Mouse (Mus musculus): Measurements from ENCODE around the gene Capn8. TPM values are rescaled to one million over a fixed set of nuclear protein-coding genes. Genes with fewer than 3 reads are reported as not detected.
"Not testable (repeated sequence)": the region's sequence is repeated elsewhere in the genome, so short reads cannot be mapped to it uniquely, and the experiment has no call there.

The Capn8 gene
- polyA plus RNA-seq, 1 experiment from 2014 or later: not detected

DNA sequence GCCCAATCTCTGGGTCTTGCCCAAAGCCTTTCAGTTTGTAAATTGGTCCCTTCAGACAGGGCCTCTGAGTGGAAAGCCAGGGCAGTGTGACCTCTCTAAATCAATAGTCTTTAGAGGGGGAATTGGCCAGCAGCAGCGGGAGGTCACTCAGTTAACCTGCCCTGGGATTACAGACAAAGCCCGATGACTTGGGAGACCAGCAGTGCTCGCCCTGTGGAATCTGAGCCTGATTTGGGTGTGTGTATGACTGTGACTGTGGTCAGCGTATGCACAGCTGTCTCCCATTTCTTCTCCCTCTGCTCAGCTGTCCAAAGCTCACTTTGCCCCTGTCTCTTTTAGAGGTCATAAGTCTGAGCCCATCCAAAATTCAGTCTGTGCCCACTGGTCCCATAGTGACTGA is 55.7 kb downstream of the Capn8 start:
- Histone ChIP-seq H3K27me3 (replicated peaks) (no peaks in the 10 kb centered on the region), H3K36me3 (no peaks in the 10 kb centered on the region), H3K4me2 (no peak overlapping the region), H3K27ac (replicated peaks) (no peak overlapping the region), H3K9me3 (peaks cover 7% of the 10 kb centered on the region; the same call in 1 of the 2 replicates), H3K4me3 (no peak overlapping the region), H3K4me1 (no peaks in the 10 kb centered on the region), H3K9ac (no peak overlapping the region)
- no peak for ATAC-seq (ENCODE audit: extremely low read depth, insufficient number of reproducible peaks, low FRiP score, low TSS enrichment)
- WGBS: 58% methylated on average over 4 of the region's 4 CpGs

DNA sequence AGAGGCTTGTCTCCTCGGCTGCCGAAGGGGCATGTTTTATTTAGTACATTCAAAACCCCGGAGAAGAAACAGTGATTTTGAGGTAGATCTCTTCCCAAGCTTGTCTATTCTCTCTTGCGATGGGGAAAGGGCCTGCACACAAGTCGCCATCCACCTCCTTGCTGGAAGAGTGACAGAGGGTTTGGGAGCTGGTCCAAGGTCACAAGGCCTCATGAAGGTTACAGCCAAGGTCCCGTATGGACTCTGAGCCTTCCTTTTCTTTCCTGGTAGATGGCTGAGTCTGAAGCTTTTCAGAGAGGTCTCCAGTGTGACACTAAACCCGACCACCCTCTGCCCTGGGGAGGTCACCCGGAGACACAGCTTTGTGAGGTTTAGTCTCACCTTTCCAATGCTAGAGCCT is 56.4 kb downstream of the Capn8 start:
- Histone ChIP-seq H3K36me3 (no peaks in the 10 kb centered on the region), H3K9ac (no peak overlapping the region), H3K4me2 (no peak overlapping the region), H3K4me3 (no peak overlapping the region), H3K4me1 (no peaks in the 10 kb centered on the region), H3K27me3 (replicated peaks) (no peaks in the 10 kb centered on the region), H3K9me3 (peaks cover 7% of the 10 kb centered on the region; the same call in 1 of the 2 replicates), H3K27ac (replicated peaks) (no peak overlapping the region)
- 86% methylated on average over 8 of the region's 8 CpGs for WGBS
- ATAC-seq (ENCODE audit: extremely low read depth, insufficient number of reproducible peaks, low FRiP score, low TSS enrichment): no peak

DNA sequence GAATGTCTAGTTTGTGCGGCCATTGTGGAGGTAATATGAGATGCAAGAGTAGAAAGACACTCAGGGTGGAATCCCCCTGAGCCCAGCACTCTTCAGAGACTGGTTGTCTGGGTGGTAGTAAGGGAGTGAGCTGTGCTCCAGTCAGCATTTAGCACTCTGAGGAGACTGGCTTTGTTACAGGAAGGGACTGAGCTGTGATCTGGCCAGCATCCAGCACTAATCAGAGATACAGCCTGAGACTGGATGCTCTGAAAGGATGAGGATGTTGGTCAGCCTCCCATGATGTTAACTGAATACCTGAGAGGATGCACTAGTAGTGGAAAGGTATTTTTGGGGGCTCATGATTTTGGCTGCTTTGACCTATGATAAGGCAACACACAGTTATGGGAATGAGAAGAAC is 61.4 kb downstream of the Capn8 start:
- WGBS: 67% methylated on average over 1 of the region's 1 CpGs
- no peak overlapping the region for H3K4me3 ChIP-seq
- no peak overlapping the region for H3K9ac ChIP-seq
- no peaks in the 10 kb centered on the region for H3K4me1 ChIP-seq
- no peaks in the 10 kb centered on the region for H3K36me3 ChIP-seq
- no peaks in the 10 kb centered on the region for H3K27me3 ChIP-seq (replicated peaks)
- no peak for ATAC-seq (ENCODE audit: extremely low read depth, insufficient number of reproducible peaks, low FRiP score, low TSS enrichment)
- H3K9me3 ChIP-seq: no peaks in the 10 kb centered on the region
- no peak overlapping the region for H3K27ac ChIP-seq (replicated peaks)
- H3K4me2 ChIP-seq: no peak overlapping the region

DNA sequence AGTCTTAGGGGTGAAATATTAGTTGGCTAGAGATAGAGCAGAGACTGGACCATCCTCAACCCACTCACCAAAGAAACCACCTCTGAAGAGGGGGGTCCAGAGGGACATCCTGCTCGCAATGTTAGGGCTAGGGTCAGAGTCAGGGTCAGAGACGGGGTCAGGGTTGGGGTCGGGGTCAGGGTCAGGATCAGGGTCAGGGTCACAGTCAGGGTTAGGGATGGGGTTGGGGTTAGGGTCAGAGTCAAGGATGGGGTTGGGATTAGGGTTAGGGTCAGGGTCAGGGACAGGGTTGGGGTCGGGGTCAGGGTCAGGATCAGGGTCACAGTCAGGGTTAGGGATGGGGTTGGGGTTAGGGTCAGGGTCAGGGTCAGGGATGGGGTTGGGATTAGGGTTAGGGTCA is 64.4 kb downstream of the Capn8 start:
- Histone ChIP-seq H3K4me1 (peaks cover 7% of the 10 kb centered on the region), H3K9me3 (no peaks in the 10 kb centered on the region), H3K27me3 (replicated peaks) (no peaks in the 10 kb centered on the region), H3K27ac (replicated peaks) (no peak overlapping the region), H3K4me3 (no peak overlapping the region), H3K4me2 (no peak overlapping the region), H3K36me3 (no peaks in the 10 kb centered on the region), H3K9ac (no peak overlapping the region)
- 79% methylated on average over 4 of the region's 4 CpGs for WGBS
- ATAC-seq (ENCODE audit: extremely low read depth, insufficient number of reproducible peaks, low FRiP score, low TSS enrichment): no peak

DNA sequence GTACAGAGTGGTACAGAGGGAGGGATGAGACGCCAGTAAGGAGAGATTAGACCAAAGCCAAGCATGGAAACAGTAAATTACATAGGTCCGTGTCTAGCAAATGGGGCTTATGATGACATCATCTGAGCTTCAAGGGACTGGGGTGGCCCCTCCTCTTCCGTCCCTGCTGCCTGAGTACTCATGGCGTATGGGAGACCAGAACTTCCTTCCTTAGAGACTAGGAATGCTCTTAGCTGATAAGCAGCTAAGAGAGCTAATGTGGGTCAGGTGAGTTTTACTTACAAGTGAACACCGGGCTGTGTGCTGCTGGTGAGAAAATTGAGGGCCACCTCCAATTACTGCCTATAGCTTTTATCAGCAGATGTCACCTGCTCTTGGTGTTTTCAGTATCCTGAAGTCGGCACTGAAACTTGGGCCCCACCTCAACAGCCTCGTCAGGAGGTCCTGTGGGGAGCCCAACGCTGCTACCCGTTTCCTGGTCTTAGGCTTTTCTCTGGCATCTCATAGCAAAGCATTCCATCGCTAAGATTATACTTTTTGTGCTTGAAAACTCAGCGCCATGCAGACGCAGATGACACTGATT is 69.0 kb downstream of the Capn8 start:
- 52% methylated on average over 12 of the region's 12 CpGs for WGBS
- no peaks in the 10 kb centered on the region for H3K36me3 ChIP-seq
- H3K27me3 ChIP-seq (replicated peaks): no peaks in the 10 kb centered on the region
- no peak for ATAC-seq (ENCODE audit: extremely low read depth, insufficient number of reproducible peaks, low FRiP score, low TSS enrichment)
- H3K27ac ChIP-seq (replicated peaks): no peak overlapping the region
- no peaks in the 10 kb centered on the region for H3K9me3 ChIP-seq
- H3K4me3 ChIP-seq: no peak overlapping the region
- H3K9ac ChIP-seq: no peak overlapping the region
- H3K4me2 ChIP-seq: no peak overlapping the region
- peaks cover 7% of the 10 kb centered on the region for H3K4me1 ChIP-seq

DNA sequence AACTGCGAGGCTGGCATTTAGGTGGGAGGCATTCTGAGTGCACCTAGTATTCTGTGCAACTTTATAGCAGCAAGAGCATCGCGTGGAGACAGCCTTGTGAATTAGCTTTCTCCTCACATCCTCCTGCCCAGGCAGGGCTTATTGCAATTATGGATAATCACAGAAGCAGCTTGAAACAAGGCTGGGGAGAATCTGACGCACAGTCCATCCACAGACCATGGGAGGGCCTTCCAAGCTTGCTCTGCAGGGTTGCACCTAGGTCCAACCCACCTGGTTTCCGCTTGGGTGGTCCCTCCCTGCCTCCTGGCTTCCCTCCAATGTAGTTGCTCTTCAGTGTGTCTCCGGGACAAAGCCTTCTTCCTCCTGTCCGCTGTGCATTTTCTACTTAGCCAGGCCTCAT is 74.2 kb downstream of the Capn8 start:
- H3K36me3 ChIP-seq: no peaks in the 10 kb centered on the region
- ATAC-seq (ENCODE audit: extremely low read depth, insufficient number of reproducible peaks, low FRiP score, low TSS enrichment): no peak
- no peak overlapping the region for H3K4me2 ChIP-seq
- no peaks in the 10 kb centered on the region for H3K4me1 ChIP-seq
- no peak overlapping the region for H3K9ac ChIP-seq
- H3K4me3 ChIP-seq: no peak overlapping the region
- no peaks in the 10 kb centered on the region for H3K27me3 ChIP-seq (replicated peaks)
- WGBS: 72% methylated on average over 7 of the region's 7 CpGs
- no peak overlapping the region for H3K27ac ChIP-seq (replicated peaks)
- no peaks in the 10 kb centered on the region for H3K9me3 ChIP-seq

DNA sequence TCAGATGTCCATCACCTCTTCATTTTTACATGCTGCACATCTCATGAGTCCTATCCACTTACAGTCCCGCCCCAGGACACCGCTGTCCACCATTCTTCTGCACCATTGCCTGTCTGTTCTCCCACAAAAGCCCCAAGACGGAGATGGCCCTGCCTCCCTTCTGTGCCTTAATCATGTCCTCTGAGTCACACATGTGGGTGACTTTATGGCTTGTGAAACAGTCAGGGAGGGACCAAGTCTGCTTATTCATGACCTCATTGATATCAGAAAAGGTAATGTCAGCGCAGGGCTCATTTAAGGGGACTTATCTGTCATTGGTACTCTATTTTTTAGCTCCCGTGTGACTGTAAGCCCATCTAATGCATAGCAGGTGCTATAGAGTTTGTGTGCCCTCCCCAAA is 74.6 kb downstream of the Capn8 start:
- Histone ChIP-seq H3K4me3 (no peak overlapping the region), H3K27me3 (replicated peaks) (no peaks in the 10 kb centered on the region), H3K4me2 (no peak overlapping the region), H3K9me3 (no peaks in the 10 kb centered on the region), H3K27ac (replicated peaks) (no peak overlapping the region), H3K9ac (no peak overlapping the region), H3K4me1 (no peaks in the 10 kb centered on the region), H3K36me3 (no peaks in the 10 kb centered on the region)
- no peak for ATAC-seq (ENCODE audit: extremely low read depth, insufficient number of reproducible peaks, low FRiP score, low TSS enrichment)
- WGBS: 78% methylated on average over 5 of the region's 5 CpGs

DNA sequence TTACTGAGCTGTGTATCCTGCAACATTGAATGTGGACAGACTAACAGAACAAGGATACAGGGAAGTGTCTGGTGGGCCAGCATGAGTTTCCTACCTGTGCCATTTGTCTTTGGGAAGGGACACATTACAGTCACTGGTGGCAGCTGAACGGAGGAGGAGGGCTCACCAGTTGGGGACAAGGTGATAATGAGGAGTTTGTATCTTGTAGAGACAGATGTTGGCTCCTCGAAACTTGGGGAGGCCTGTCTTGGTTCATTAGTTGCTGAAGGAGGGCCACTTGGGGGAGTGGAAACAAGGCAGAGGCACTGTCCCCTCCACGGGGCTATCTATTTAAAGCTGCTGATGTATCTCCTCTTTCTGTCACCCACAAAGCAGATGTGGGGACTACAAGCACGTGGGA is 75.3 kb downstream of the Capn8 start:
- H3K4me3 ChIP-seq: no peak overlapping the region
- 39% methylated on average over 4 of the region's 4 CpGs for WGBS
- H3K9ac ChIP-seq: no peak overlapping the region
- H3K4me2 ChIP-seq: no peak overlapping the region
- no peaks in the 10 kb centered on the region for H3K27me3 ChIP-seq (replicated peaks)
- H3K36me3 ChIP-seq: no peaks in the 10 kb centered on the region
- H3K9me3 ChIP-seq: no peaks in the 10 kb centered on the region
- H3K4me1 ChIP-seq: peaks cover 4% of the 10 kb centered on the region; the same call in 1 of the 2 replicates
- no peak for ATAC-seq (ENCODE audit: extremely low read depth, insufficient number of reproducible peaks, low FRiP score, low TSS enrichment)
- no peak overlapping the region for H3K27ac ChIP-seq (replicated peaks)

DNA sequence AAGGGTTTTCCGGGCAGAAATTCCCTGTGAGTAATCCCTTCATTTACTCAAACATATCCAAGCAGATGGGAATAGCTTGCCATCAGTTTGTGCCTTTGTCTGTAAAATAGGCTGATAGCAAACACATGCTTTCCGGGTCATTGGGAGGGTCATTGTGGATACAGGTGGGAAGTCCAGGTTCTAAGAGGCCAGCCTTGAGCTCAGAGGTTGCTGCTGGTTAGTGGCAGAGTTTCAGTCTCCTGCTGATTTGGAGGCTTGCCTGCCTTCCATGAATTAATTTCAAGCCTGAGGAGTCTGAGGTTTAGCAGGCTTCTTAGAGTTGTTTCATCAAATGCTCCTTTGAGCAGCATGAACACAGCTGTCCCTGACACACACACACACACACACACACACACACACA is 78.0 kb downstream of the Capn8 start:
- Histone ChIP-seq H3K36me3 (no peaks in the 10 kb centered on the region), H3K27me3 (replicated peaks) (no peaks in the 10 kb centered on the region), H3K27ac (replicated peaks) (no peak overlapping the region), H3K9me3 (no peaks in the 10 kb centered on the region), H3K4me3 (no peak overlapping the region), H3K4me1 (peaks cover 7% of the 10 kb centered on the region), H3K4me2 (no peak overlapping the region), H3K9ac (no peak overlapping the region)
- WGBS: 80% methylated on average over 2 of the region's 2 CpGs
- ATAC-seq (ENCODE audit: extremely low read depth, insufficient number of reproducible peaks, low FRiP score, low TSS enrichment): no peak

DNA sequence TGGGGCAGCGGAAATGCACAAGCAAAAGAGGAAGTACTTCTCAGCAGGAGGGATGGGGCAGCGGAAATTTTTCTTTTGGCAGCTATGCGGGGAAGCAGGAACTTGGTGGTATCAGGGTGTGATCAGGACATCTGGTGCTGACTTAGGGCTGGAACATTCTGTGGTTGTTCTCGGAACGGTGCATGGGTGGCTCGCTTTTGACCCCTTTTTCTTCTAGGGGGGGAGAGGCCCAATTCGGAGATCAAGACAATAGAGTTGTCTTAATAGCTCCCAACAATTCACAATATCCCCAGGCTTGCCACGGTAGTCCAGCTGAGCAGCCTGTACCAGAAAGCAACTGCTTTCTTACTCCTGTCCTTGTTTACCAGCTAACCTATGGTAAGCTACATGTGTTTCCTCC is 79.6 kb downstream of the Capn8 start:
- not testable (repeated sequence) for H3K4me1 ChIP-seq; H3K9me3 ChIP-seq; H3K27me3 ChIP-seq (replicated peaks); H3K4me3 ChIP-seq; H3K27ac ChIP-seq (replicated peaks); ATAC-seq (ENCODE audit: extremely low read depth, insufficient number of reproducible peaks, low FRiP score, low TSS enrichment); H3K9ac ChIP-seq; H3K36me3 ChIP-seq; H3K4me2 ChIP-seq
- 88% methylated on average over 8 of the region's 8 CpGs for WGBS

DNA sequence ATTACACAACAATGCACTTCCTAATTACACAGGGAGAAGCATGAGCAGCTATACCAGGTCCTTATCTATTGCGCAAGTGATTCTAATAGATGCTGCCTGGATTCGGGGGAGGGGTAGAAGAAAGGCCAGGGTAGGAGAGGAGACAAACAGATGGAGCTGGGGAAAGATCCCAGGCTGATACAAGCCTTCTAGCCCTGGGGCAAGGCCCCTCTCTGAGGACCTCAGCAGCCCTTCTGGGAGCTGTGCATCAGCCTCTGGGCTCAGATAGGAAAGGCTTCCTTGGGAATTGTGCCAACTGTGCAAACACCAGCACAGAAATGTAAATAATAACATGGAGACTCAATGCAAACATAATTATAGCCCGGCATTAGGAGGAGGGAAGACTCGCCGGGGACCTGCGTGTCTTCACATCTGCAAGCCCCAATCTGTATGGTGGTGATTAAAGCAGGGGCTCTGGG is 80.4 kb downstream of the Capn8 start:
- no peak overlapping the region for H3K9ac ChIP-seq
- 51% methylated on average over 6 of the region's 6 CpGs for WGBS
- no peak for ATAC-seq (ENCODE audit: extremely low read depth, insufficient number of reproducible peaks, low FRiP score, low TSS enrichment)
- no peak overlapping the region for H3K4me2 ChIP-seq
- H3K27ac ChIP-seq (replicated peaks): no peak overlapping the region
- H3K27me3 ChIP-seq (replicated peaks): no peaks in the 10 kb centered on the region
- no peaks in the 10 kb centered on the region for H3K9me3 ChIP-seq
- no peaks in the 10 kb centered on the region for H3K36me3 ChIP-seq
- peaks cover 7% of the 10 kb centered on the region for H3K4me1 ChIP-seq
- no peak overlapping the region for H3K4me3 ChIP-seq

DNA sequence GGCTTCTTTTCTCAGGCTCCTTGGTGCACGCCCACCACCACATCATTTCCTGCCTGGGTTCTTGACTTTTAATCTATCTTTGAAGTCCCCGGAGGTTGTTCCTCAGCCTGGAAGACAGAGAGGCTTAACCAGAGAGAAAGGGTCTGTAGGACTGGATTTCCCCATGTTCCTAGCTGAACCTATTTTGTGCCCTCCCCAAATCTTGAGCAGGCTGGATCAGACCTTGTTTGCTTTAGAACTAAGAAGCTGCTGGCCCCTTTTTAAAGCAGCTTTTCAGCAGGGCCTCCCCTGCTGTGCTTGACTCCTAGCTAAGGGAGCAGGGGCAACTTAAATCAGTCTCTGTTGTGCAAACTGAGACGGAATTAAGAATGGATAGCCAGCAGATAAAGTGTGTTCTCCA is 82.0 kb downstream of the Capn8 start:
- H3K4me3 ChIP-seq: no peak overlapping the region
- no peaks in the 10 kb centered on the region for H3K27me3 ChIP-seq (replicated peaks)
- peaks cover 7% of the 10 kb centered on the region for H3K9me3 ChIP-seq
- no peak overlapping the region for H3K4me2 ChIP-seq
- no peaks in the 10 kb centered on the region for H3K36me3 ChIP-seq
- no peak overlapping the region for H3K27ac ChIP-seq (replicated peaks)
- ATAC-seq (ENCODE audit: extremely low read depth, insufficient number of reproducible peaks, low FRiP score, low TSS enrichment): no peak
- peaks cover 7% of the 10 kb centered on the region for H3K4me1 ChIP-seq
- 43% methylated on average over 3 of the region's 3 CpGs for WGBS
- no peak overlapping the region for H3K9ac ChIP-seq

Measured in heart, embryonic 13.5 days (tissue).